Mouse (Mus musculus) liver, embryonic 14.5 days (tissue): Measurements from ENCODE around the gene Ino80b.

ENCODE experiments used
- CTCF ChIP-seq: IDR thresholded peaks from 2 replicates; pipeline ENCODE4 v1.5.1; 2016; ENCODE audit warnings: antibody characterized with exemption, low read depth, control low read depth
- EP300 ChIP-seq: IDR thresholded peaks from 2 replicates; pipeline ENCODE4 v1.6.1; 2016; ENCODE audit warnings: antibody characterized with exemption, low read depth

DNA sequence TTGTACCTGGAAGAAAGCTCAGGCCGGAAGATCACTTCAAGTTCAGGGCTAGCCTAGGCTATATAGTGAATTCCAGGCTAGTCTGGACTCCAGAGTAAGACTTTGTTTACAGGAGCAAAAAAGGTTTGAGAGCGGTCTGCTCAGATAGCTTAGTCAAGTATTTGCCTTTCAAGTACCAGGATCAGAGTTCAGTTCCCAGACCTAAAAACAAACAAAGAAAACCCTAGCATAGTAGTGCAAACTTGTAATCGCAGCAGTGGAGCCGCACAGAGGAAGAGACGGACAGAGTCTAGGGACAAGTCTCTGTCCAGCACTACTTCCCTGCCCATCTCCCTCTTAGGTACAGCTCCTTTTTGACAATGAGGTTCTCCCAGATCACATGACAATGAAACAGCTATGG, 45.0 kb downstream of the Ino80b start:
- TF ChIP-seq CTCF = no peak
- TF ChIP-seq EP300 = no peak
